ENCODE assay signal across 8 mouse cellular contexts in genomic region chr1:60409928-60410817, GRCm38 (mm10). TPM values are rescaled to one million over a fixed set of nuclear protein-coding genes. Genes with fewer than 3 reads are reported as not detected.
DNase-seq lines count a peak whose midpoint lies in the region; ATAC-seq and TF ChIP-seq lines count a peak whose summit lies in the region.

No protein-coding gene starts in this region.

- no peaks in the 10 kb centered on the region for H3K9me3 ChIP-seq in forebrain, embryonic 15.5 days
- no peaks in the 10 kb centered on the region for H3K9me3 ChIP-seq in hindbrain, postnatal 0 days (ENCODE audit: low read length)
- H3K9me3 ChIP-seq in limb, embryonic 10.5 days (replicated peaks) = no peaks in the 10 kb centered on the region
- H3K9me3 ChIP-seq in midbrain, embryonic 10.5 days (replicated peaks) = no peaks in the 10 kb centered on the region
- no peaks in the 10 kb centered on the region for H3K9me3 ChIP-seq in stomach, postnatal 0 days (ENCODE audit: control insufficient read depth, low read length)

- no peaks in the 10 kb centered on the region for H3K36me3 ChIP-seq in forebrain, embryonic 15.5 days
- H3K36me3 ChIP-seq in hindbrain, postnatal 0 days (ENCODE audit: insufficient read depth, low read length) = no peaks in the 10 kb centered on the region
- peaks cover 4% of the 10 kb centered on the region for H3K36me3 ChIP-seq in limb, embryonic 10.5 days
- peaks cover 2% of the 10 kb centered on the region; the same call in 1 of the 2 replicates for H3K36me3 ChIP-seq in midbrain, embryonic 10.5 days
- no peaks in the 10 kb centered on the region for H3K36me3 ChIP-seq in stomach, postnatal 0 days (ENCODE audit: control insufficient read depth, insufficient read depth, low read length)

- no peak for TF ChIP-seq EP300 in stomach, postnatal 0 days (optimal IDR thresholded peaks at IDR 0.05)

- TF ChIP-seq CTCF in hindbrain, postnatal 0 days (IDR thresholded peaks at IDR 0.05; ENCODE audit: low read depth) = no peak
- no peak for TF ChIP-seq CTCF in stomach, postnatal 0 days (IDR thresholded peaks at IDR 0.05; ENCODE audit: low read depth)

- peak; percentile 84 for ATAC-seq in forebrain, embryonic 15.5 days (replicated peaks)
- peak; percentile 82 for ATAC-seq in hindbrain, postnatal 0 days
- peak; percentile 76 for ATAC-seq in stomach, postnatal 0 days (ENCODE audit: low FRiP score, low TSS enrichment)

- peak; percentile 21 to 36 for DNase-seq in spleen, adult 18-20 months
- DNase-seq in spleen, postnatal 14 days (ENCODE audit: low spot score in 2 of 2) = no peak
- DNase-seq in cerebellum, adult 11-12 months = peak; percentile 76
- peak; percentile 55 for DNase-seq in hindbrain, postnatal 0 days (ENCODE audit: low spot score)
- DNase-seq in limb, embryonic 10.5 days (ENCODE audit: low spot score) = no peak
- no peak for DNase-seq in midbrain, embryonic 10.5 days (ENCODE audit: low spot score)
- DNase-seq in stomach, postnatal 0 days (ENCODE audit: low spot score) = peak; percentile 30

- H3K27ac ChIP-seq in forebrain, embryonic 15.5 days (replicated peaks) = peak overlapping the region; percentile 97
- H3K27ac ChIP-seq in hindbrain, postnatal 0 days = peak overlapping the region; percentile 98
- H3K27ac ChIP-seq in limb, embryonic 10.5 days = peak overlapping the region; percentile 99
- H3K27ac ChIP-seq in midbrain, embryonic 10.5 days (replicated peaks) = peak overlapping the region; percentile 99
- peak overlapping the region; percentile 87 for H3K27ac ChIP-seq in stomach, postnatal 0 days (replicated peaks)

- WGBS in forebrain, embryonic 15.5 days = under 1% methylated on average over 54 of the region's 54 CpGs
- 3% methylated on average over 50 of the region's 54 CpGs for WGBS in hindbrain, postnatal 0 days
- under 1% methylated on average over 52 of the region's 54 CpGs for WGBS in limb, embryonic 10.5 days
- WGBS in midbrain, embryonic 10.5 days = 1% methylated on average over 54 of the region's 54 CpGs
- under 1% methylated on average over 45 of the region's 54 CpGs for WGBS in stomach, postnatal 0 days

- H3K4me2 ChIP-seq in forebrain, embryonic 15.5 days (replicated peaks) = peak overlapping the region; percentile 60
- peak overlapping the region; percentile 72 for H3K4me2 ChIP-seq in hindbrain, postnatal 0 days (ENCODE audit: low read depth, low read length)
- peak overlapping the region; percentile 81 for H3K4me2 ChIP-seq in stomach, postnatal 0 days (replicated peaks; ENCODE audit: low read depth)

- peaks cover 19% of the 10 kb centered on the region for H3K4me1 ChIP-seq in forebrain, embryonic 15.5 days
- H3K4me1 ChIP-seq in hindbrain, postnatal 0 days (ENCODE audit: insufficient read depth, low read length) = no peaks in the 10 kb centered on the region; the same call in 1 of the 2 replicates
- H3K4me1 ChIP-seq in limb, embryonic 10.5 days = peaks cover 21% of the 10 kb centered on the region
- H3K4me1 ChIP-seq in midbrain, embryonic 10.5 days = peaks cover 41% of the 10 kb centered on the region
- H3K4me1 ChIP-seq in stomach, postnatal 0 days (replicated peaks; ENCODE audit: control insufficient read depth, insufficient read depth) = no peaks in the 10 kb centered on the region

- peak overlapping the region; percentile 87 for H3K9ac ChIP-seq in forebrain, embryonic 15.5 days (replicated peaks)
- peak overlapping the region; percentile 92 for H3K9ac ChIP-seq in hindbrain, postnatal 0 days (replicated peaks; ENCODE audit: low read length)
- H3K9ac ChIP-seq in stomach, postnatal 0 days (ENCODE audit: low read length) = peak overlapping the region; percentile 82

- no peaks in the 10 kb centered on the region for H3K27me3 ChIP-seq in forebrain, embryonic 15.5 days
- no peaks in the 10 kb centered on the region for H3K27me3 ChIP-seq in hindbrain, postnatal 0 days (ENCODE audit: insufficient read depth, low read length)
- no peaks in the 10 kb centered on the region for H3K27me3 ChIP-seq in limb, embryonic 10.5 days (ENCODE audit: low read depth, poor library complexity, severe bottlenecking)
- no peaks in the 10 kb centered on the region for H3K27me3 ChIP-seq in midbrain, embryonic 10.5 days (ENCODE audit: low read depth, poor library complexity, severe bottlenecking)
- no peaks in the 10 kb centered on the region for H3K27me3 ChIP-seq in stomach, postnatal 0 days (ENCODE audit: control insufficient read depth, insufficient read depth, low read length)

- peak overlapping the region; percentile 77 for H3K4me3 ChIP-seq in forebrain, embryonic 15.5 days
- H3K4me3 ChIP-seq in hindbrain, postnatal 0 days (ENCODE audit: low read length) = peak overlapping the region; percentile 94
- H3K4me3 ChIP-seq in limb, embryonic 10.5 days = peak overlapping the region; percentile 96
- peak overlapping the region; percentile 95 for H3K4me3 ChIP-seq in midbrain, embryonic 10.5 days
- peak overlapping the region; percentile 86 for H3K4me3 ChIP-seq in stomach, postnatal 0 days (ENCODE audit: low read depth, low read length)

RNA-seq across cellular contexts. Expression of gene Abi2, which starts 0.8 kb away (rescaled TPM):
- polyA plus RNA-seq in forebrain, embryonic 15.5 days (2015; fragmentation: Nextera tagmentation; extraction: Ambion mirVana) = 68.9 and 71.0 TPM in 2 replicates
- 251 and 254 TPM in 2 replicates for total RNA-seq in hindbrain, postnatal 0 days (2014; rRNA removed)
- 62.0 and 72.9 TPM in 2 replicates for polyA plus RNA-seq in hindbrain, postnatal 0 days (2015; fragmentation: Nextera tagmentation; extraction: Ambion mirVana)
- polyA plus RNA-seq in limb, embryonic 10.5 days (2016; fragmentation: Nextera tagmentation; extraction: Ambion mirVana) = 47.1 and 48.6 TPM in 2 replicates
- 52.4 and 63.8 TPM in 2 replicates for polyA plus RNA-seq in midbrain, embryonic 10.5 days (2016; fragmentation: Nextera tagmentation; extraction: Ambion mirVana)
- polyA plus RNA-seq in stomach, postnatal 0 days (2015; fragmentation: Nextera tagmentation; extraction: Ambion mirVana) = 6.8 and 7.0 TPM in 2 replicates

Comparison
In these comparisons a context has a peak if more than half of its experiments do, and no peak if none do; other contexts are left out.
1. DNase-seq: peak in spleen, adult 18-20 months (2 of 2), cerebellum, adult 11-12 months (single experiment), hindbrain, postnatal 0 days (single experiment) and stomach, postnatal 0 days (single experiment); none in spleen, postnatal 14 days (0 of 2), limb, embryonic 10.5 days (single experiment) and midbrain, embryonic 10.5 days (single experiment).
2. Peak in every context shown above with its lines, with median percentiles within 50 percentile points of each other: ATAC-seq, H3K27ac ChIP-seq, H3K4me2 ChIP-seq, H3K4me3 ChIP-seq and H3K9ac ChIP-seq.